Mouse (Mus musculus) erythroblast, embryonic 14.5 days (primary cell): ENCODE measurements around the gene Nufip1.

Experiments
- GATA1 ChIP-seq: IDR thresholded peaks from 2 replicates; pipeline ENCODE4 v1.6.1; 2012; ENCODE audit warnings: low read length, inconsistent platforms, mixed read lengths
- TAL1 ChIP-seq: IDR thresholded peaks from 3 replicates; pipeline ENCODE4 v1.6.1; 2012; ENCODE audit warnings: low read length, inconsistent platforms, mixed read lengths

DNA sequence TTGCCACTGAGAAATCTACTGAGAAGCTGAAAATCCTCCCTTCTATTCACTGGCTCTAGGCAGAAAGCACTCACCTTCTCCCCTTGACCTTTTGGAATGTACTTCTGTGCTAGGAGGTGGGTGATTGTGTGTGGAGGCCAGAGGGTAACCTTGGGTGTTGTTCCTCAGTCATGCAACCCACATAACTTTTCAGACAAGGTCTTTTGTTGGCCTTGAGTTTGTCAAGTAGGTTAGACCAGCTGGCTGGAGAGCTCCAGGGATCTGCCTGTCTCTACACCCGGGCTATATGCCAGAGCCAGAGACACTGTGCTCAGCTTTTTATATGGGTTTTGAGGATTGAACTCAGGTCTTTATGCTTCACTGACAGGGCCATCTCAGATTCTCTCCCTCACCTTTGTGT is 36.5 kb upstream of the Nufip1 start:
- TF ChIP-seq GATA1 (no peak), TAL1 (no peak)
